Mouse (Mus musculus) lung, embryonic 16.5 days (tissue): ENCODE results near the gene Idnk. TPM values are rescaled to one million over a fixed set of nuclear protein-coding genes. Genes with fewer than 3 reads are reported as not detected.

Source experiments
- ATAC-seq: fragments of 200-750 bp; cut with Nextera tagmentation; 2 replicates; pipeline ENCODE4 v1.8.0; 2017; ENCODE audit warnings: low read depth, mild to moderate bottlenecking, moderate library complexity
- H3K27ac ChIP-seq: fragments of 300-500 bp; sonication (generic); 2 replicates; pipeline ENCODE4 v1.5.1; 2014; ENCODE audit warnings: mild to moderate bottlenecking, control low read depth, low read length
- H3K27me3 ChIP-seq: fragments of 300-500 bp; sonication (generic); 2 replicates; pipeline ENCODE4 v1.6.1; 2014; ENCODE audit warnings: low read depth, low read length, mixed read lengths; ENCODE audit not compliant: control insufficient read depth, insufficient read depth
- H3K36me3 ChIP-seq: fragments of 300-500 bp; sonication (generic); 2 replicates; pipeline ENCODE4 v1.6.1; 2014; ENCODE audit warnings: low read length; ENCODE audit not compliant: control insufficient read depth, insufficient read depth
- H3K4me1 ChIP-seq: fragments of 300-500 bp; sonication (generic); replicated peaks from 2 replicates; pipeline ENCODE4 v1.6.1; 2014; ENCODE audit warnings: low read length, mixed read lengths; ENCODE audit not compliant: control insufficient read depth, insufficient read depth
- H3K4me2 ChIP-seq: fragments of 300-500 bp; sonication (generic); 2 replicates; pipeline ENCODE4 v1.6.1; 2014; ENCODE audit warnings: low read depth, low read length, control low read depth
- H3K4me3 ChIP-seq: fragments of 300-500 bp; sonication (generic); 2 replicates; pipeline ENCODE4 v1.5.1; 2014; ENCODE audit warnings: mild to moderate bottlenecking, low read length, control low read depth
- H3K9ac ChIP-seq: fragments of 300-500 bp; sonication (generic); 2 replicates; pipeline ENCODE4 v1.6.1; 2014; ENCODE audit warnings: low read length, control low read depth
- H3K9me3 ChIP-seq: fragments of 300-500 bp; sonication (generic); 2 replicates; pipeline ENCODE4 v1.6.1; 2016; ENCODE audit warnings: low read length; ENCODE audit not compliant: control insufficient read depth
- WGBS: fragments of 180-500 bp; shearing (Covaris S2); extraction: QIAGEN DNeasy Blood & Tissue Kit; methylation state at CpG from one replicate; pipeline ENCODE4 v1.1.7; 2014; 5-methylcytosine and 5-hydroxymethylcytosine counted together
- polyA plus RNA-seq: library from polyadenylated mRNA; unstranded; fragments of >200 nt; fragmentation: Nextera tagmentation; extraction: Ambion mirVana; gene quantifications from 2 replicates; pipeline ENCODE4 v1.2.1, GENCODE M21; 2015

Idnk gene
- polyA plus RNA-seq, 1 experiment from 2014 or later, result 37.2 TPM

DNA sequence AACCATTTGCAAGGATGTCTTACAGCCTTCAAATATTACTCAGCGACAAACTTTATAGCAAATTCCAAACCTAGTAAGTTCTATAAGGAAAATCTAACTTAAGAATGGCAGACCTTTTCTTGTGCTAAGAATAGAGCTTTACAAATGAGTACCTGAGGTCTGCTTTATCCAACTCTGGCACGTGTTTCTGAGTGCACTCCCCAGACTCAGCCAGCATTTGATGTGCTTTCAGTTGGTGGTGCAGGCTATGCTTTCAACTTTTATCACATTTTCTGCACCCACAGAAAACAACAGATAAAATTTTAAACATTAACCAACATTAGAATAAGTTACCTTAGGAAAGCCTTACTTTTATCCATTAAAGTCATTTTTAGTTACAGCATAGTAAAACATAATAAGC lies 55.1 kb downstream of the Idnk start:
- no peak overlapping the region for H3K4me3 ChIP-seq
- no peak overlapping the region for H3K4me2 ChIP-seq
- H3K4me1 ChIP-seq, result peaks cover 26% of the 10 kb centered on the region
- no peaks in the 10 kb centered on the region for H3K27me3 ChIP-seq
- H3K27ac ChIP-seq, result no peak overlapping the region
- no peaks in the 10 kb centered on the region for H3K9me3 ChIP-seq
- no peak overlapping the region for H3K9ac ChIP-seq
- no peak for ATAC-seq
- 70% methylated on average over 2 of the region's 2 CpGs for WGBS
- no peaks in the 10 kb centered on the region for H3K36me3 ChIP-seq

DNA sequence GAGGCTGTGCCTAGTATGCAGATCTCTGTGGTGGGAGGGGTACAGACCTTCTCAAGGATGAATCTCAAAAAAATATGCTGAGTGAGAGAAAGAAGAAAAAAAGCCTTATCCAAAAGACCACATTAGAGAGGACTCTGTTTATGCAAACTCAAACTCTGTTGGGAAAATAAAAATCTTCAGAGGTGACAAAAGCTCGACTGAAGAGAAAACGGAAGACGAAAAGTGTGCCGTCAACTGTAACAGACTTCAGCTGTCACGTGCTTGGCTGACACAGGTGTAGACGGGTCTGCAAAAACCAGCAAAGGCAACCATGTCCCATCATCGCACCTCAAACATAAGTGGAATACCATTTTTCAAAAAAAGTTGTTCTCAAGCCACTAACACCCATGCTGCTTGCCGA lies 56.4 kb downstream of the Idnk start:
- Histone ChIP-seq H3K27me3 (no peaks in the 10 kb centered on the region), H3K9ac (no peak overlapping the region; the same call in 1 of the 2 replicates), H3K27ac (no peak overlapping the region), H3K9me3 (no peaks in the 10 kb centered on the region), H3K4me1 (peaks cover 26% of the 10 kb centered on the region), H3K36me3 (no peaks in the 10 kb centered on the region), H3K4me2 (peak overlapping the region; percentile 90), H3K4me3 (peak overlapping the region; percentile 99)
- ATAC-seq, result no peak
- 27% methylated on average over 8 of the region's 8 CpGs for WGBS

Other genes with a start within 250 kb of the Idnk start
- 0.41 TPM in 2 replicates for gene Spock1, start 249.3 kb upstream of the Idnk start, polyA plus RNA-seq
- gene Klhl3, start 44.1 kb upstream of the Idnk start, polyA plus RNA-seq, result 4.4 and 4.6 TPM in 2 replicates
- 28.8 and 32.9 TPM in 2 replicates for gene Hnrnpa0, start 29.1 kb upstream of the Idnk start, polyA plus RNA-seq
- gene Ubqln1, start 58.0 kb downstream of the Idnk start, polyA plus RNA-seq, result 81.0 and 87.8 TPM in 2 replicates
- gene Gkap1, start 118.0 kb downstream of the Idnk start, polyA plus RNA-seq, result 16.5 and 19.8 TPM in 2 replicates
- gene Kif27, start 201.5 kb downstream of the Idnk start, polyA plus RNA-seq, result 1.4 and 1.6 TPM in 2 replicates
- 31.2 and 32.3 TPM in 2 replicates for gene 2210016F16Rik, start 227.6 kb downstream of the Idnk start, polyA plus RNA-seq
- 27.0 and 28.6 TPM in 2 replicates for gene Rmi1, start 244.6 kb downstream of the Idnk start, polyA plus RNA-seq
- 1,519 and 1,646 TPM in 2 replicates for gene Hnrnpk, start 245.7 kb downstream of the Idnk start, polyA plus RNA-seq